Mouse (Mus musculus) bone marrow, adult 2 months (tissue): ENCODE measurements around the gene Hs3st6.
"Not testable (repeated sequence)": the region's sequence is repeated elsewhere in the genome, so short reads cannot be mapped to it uniquely, and the experiment has no call there.

ENCODE experiments used
- CTCF ChIP-seq: fragments of 200-500 bp; IDR thresholded peaks from 2 replicates; pipeline ENCODE4 v1.5.1; 2011; ENCODE audit warnings: low read length, control low read depth; ENCODE audit not compliant: control insufficient read depth, insufficient read depth
- POLR2A ChIP-seq: fragments of 200-500 bp; IDR thresholded peaks from 2 replicates; pipeline ENCODE4 v1.6.1; 2011; ENCODE audit warnings: low read depth, mild to moderate bottlenecking, control low read depth, low read length, borderline replicate concordance; ENCODE audit not compliant: control insufficient read depth

- not testable (repeated sequence) for TF ChIP-seq CTCF, POLR2A
Observed at GRCm38 (mm10) chr17:24721383-24721955, 31.3 kb upstream of the Hs3st6 start.
